Mouse (Mus musculus) limb, embryonic 14.5 days (tissue): ENCODE results near the gene Myadm. TPM values are rescaled to one million over a fixed set of nuclear protein-coding genes. Genes with fewer than 3 reads are reported as not detected.
"Not testable (repeated sequence)": the region's sequence is repeated elsewhere in the genome, so short reads cannot be mapped to it uniquely, and the experiment has no call there.

Source experiments
- ATAC-seq: fragments of 200-750 bp; cut with Nextera tagmentation; 2 replicates; pipeline ENCODE4 v1.8.0; 2017; ENCODE audit warnings: low read depth, moderate number of reproducible peaks, moderate TSS enrichment; ENCODE audit not compliant: low FRiP score
- DNase-seq: peaks from one replicate; pipeline ENCODE4 v3.0.0-alpha.2; 2015; ENCODE audit warnings: low spot score
- H3K27ac ChIP-seq: fragments of 300-500 bp; sonication (generic); replicated peaks from 2 replicates; pipeline ENCODE4 v1.5.1; 2014; ENCODE audit warnings: low read depth, mild to moderate bottlenecking, low read length, moderate library complexity, mixed read lengths
- H3K27me3 ChIP-seq: fragments of 300-500 bp; sonication (generic); 2 replicates; pipeline ENCODE4 v1.6.1; 2014; ENCODE audit warnings: low read length, mixed read lengths; ENCODE audit not compliant: control insufficient read depth, insufficient read depth
- H3K36me3 ChIP-seq: fragments of 300-500 bp; sonication (generic); 2 replicates; pipeline ENCODE4 v1.6.1; 2014; ENCODE audit warnings: mild to moderate bottlenecking, low read length, moderate library complexity, mixed read lengths; ENCODE audit not compliant: control insufficient read depth, insufficient read depth
- H3K4me1 ChIP-seq: fragments of 300-500 bp; sonication (generic); 2 replicates; pipeline ENCODE4 v1.6.1; 2014; ENCODE audit warnings: antibody characterized with exemption, low read length, mixed read lengths; ENCODE audit not compliant: control insufficient read depth, insufficient read depth
- H3K4me2 ChIP-seq: fragments of 300-500 bp; sonication (generic); replicated peaks from 2 replicates; pipeline ENCODE4 v1.6.1; 2014; ENCODE audit warnings: low read depth, mild to moderate bottlenecking, low read length, moderate library complexity; ENCODE audit not compliant: severe bottlenecking
- H3K4me3 ChIP-seq: fragments of 300-500 bp; sonication (generic); replicated peaks from 2 replicates; pipeline ENCODE4 v1.5.1; 2014; ENCODE audit warnings: low read length
- H3K9ac ChIP-seq: fragments of 300-500 bp; sonication (generic); 2 replicates; pipeline ENCODE4 v1.6.1; 2014; ENCODE audit warnings: mild to moderate bottlenecking, low read depth, low read length, moderate library complexity; ENCODE audit not compliant: severe bottlenecking
- H3K9me3 ChIP-seq: fragments of 300-500 bp; sonication (generic); 2 replicates; pipeline ENCODE4 v1.6.1; 2016; ENCODE audit warnings: low read length; ENCODE audit not compliant: control insufficient read depth
- POLR2A ChIP-seq: fragments of 200-500 bp; IDR thresholded peaks from 2 replicates; pipeline ENCODE4 v1.8.0; 2012; ENCODE audit warnings: inconsistent platforms, mild to moderate bottlenecking, moderate library complexity, borderline replicate concordance; ENCODE audit not compliant: insufficient read depth, insufficient read length; ENCODE audit errors: extremely low read depth
- WGBS: fragments of 180-500 bp; shearing (Covaris S2); extraction: QIAGEN DNeasy Blood & Tissue Kit; methylation state at CpG from one replicate; pipeline ENCODE4 v1.1.7; 2014; 5-methylcytosine and 5-hydroxymethylcytosine counted together
- polyA plus RNA-seq, 2 experiments: library from polyadenylated mRNA; depleted of rRNA in 1 of 2; stranded (reverse) in 1 of 2; unstranded in 1 of 2; fragments of >200 nt; fragmentation: Nextera tagmentation in 1 of 2; extraction: Ambion mirVana in 1 of 2; gene quantifications; 2 replicates each; pipeline versions ENCODE4 v1.2.1 to v1.2.3; 2012 to 2014

Gene Myadm
- polyA plus RNA-seq, 2 experiments, result 141 to 209 TPM

GRCm38 (mm10) chr7:3291197-3291596, 2.3 kb downstream of the Myadm start:
- TF ChIP-seq POLR2A, result no peak
- Histone ChIP-seq H3K36me3 (peaks cover 23% of the 10 kb centered on the region), H3K4me1 (peaks cover 28% of the 10 kb centered on the region), H3K4me3 (peak overlapping the region; percentile 49), H3K9me3 (no peaks in the 10 kb centered on the region), H3K4me2 (peak overlapping the region; percentile 72), H3K9ac (peak overlapping the region; percentile 58), H3K27ac (peak overlapping the region; percentile 79), H3K27me3 (no peaks in the 10 kb centered on the region)
- WGBS, result 33% methylated on average over 6 of the region's 6 CpGs
- ATAC-seq, result no peak
- peak; percentile 63 for DNase-seq

- Histone ChIP-seq H3K9ac (peak overlapping the region; percentile 58; the same call in 1 of the 2 replicates), H3K9me3 (no peaks in the 10 kb centered on the region), H3K4me2 (peak overlapping the region; percentile 72), H3K27ac (peak overlapping the region; percentile 72; the same call in 1 of the 2 replicates), H3K4me1 (peaks cover 28% of the 10 kb centered on the region), H3K36me3 (peaks cover 29% of the 10 kb centered on the region), H3K4me3 (peak overlapping the region; percentile 49), H3K27me3 (no peaks in the 10 kb centered on the region)
- DNase-seq (no peak), ATAC-seq (no peak)
- 67% methylated on average over 3 of the region's 3 CpGs for WGBS
- no peak for TF ChIP-seq POLR2A
Measured at GRCm38 (mm10) chr7:3291764-3292163, 2.9 kb downstream of the Myadm start.

GRCm38 (mm10) chr7:3292271-3292670, 3.4 kb downstream of the Myadm start:
- Histone ChIP-seq H3K4me1 (peaks cover 27% of the 10 kb centered on the region), H3K27ac (peak overlapping the region; percentile 72), H3K4me2 (peak overlapping the region; percentile 72), H3K9ac (0 out of 2 replicates have a peak overlapping the region, but pooled peaks have one; percentile 58), H3K4me3 (peak overlapping the region; percentile 49), H3K36me3 (peaks cover 34% of the 10 kb centered on the region)
- not testable (repeated sequence) for ATAC-seq, DNase-seq, H3K27me3 ChIP-seq, H3K9me3 ChIP-seq
- 66% methylated on average over 12 of the region's 12 CpGs for WGBS

- Histone ChIP-seq H3K4me2 (peak overlapping the region; percentile 72), H3K27ac (peak overlapping the region; percentile 72), H3K4me1 (peaks cover 26% of the 10 kb centered on the region), H3K36me3 (peaks cover 39% of the 10 kb centered on the region), H3K9me3 (no peaks in the 10 kb centered on the region), H3K4me3 (peak overlapping the region; percentile 49), H3K27me3 (no peaks in the 10 kb centered on the region), H3K9ac (peak overlapping the region; percentile 55)
- TF ChIP-seq POLR2A, result 0 out of 2 replicates have a peak, but pooled peaks have one; percentile 30
- ATAC-seq (peak; percentile 31), DNase-seq (peak; percentile 87)
- 2% methylated on average over 14 of the region's 14 CpGs for WGBS
Measured at GRCm38 (mm10) chr7:3292791-3293190, 3.9 kb downstream of the Myadm start.

- H3K4me2 ChIP-seq, result no peak overlapping the region
- no peak for TF ChIP-seq POLR2A
- no peak overlapping the region for H3K9ac ChIP-seq
- H3K27me3 ChIP-seq, result no peaks in the 10 kb centered on the region
- peaks cover 58% of the 10 kb centered on the region for H3K36me3 ChIP-seq
- no peak for ATAC-seq
- 100% methylated on average over 1 of the region's 1 CpGs for WGBS
- H3K9me3 ChIP-seq, result no peaks in the 10 kb centered on the region
- peaks cover 23% of the 10 kb centered on the region for H3K4me1 ChIP-seq
- H3K27ac ChIP-seq, result no peak overlapping the region
- no peak for DNase-seq
- H3K4me3 ChIP-seq, result no peak overlapping the region
Measured at GRCm38 (mm10) chr7:3294794-3295193, 5.9 kb downstream of the Myadm start.
